Mouse (Mus musculus) brain, embryonic 14.5 days (tissue): Measurements from ENCODE around the gene S100a16.

Experiments used
- CTCF ChIP-seq: fragments of 200-500 bp; IDR thresholded peaks from 2 replicates; pipeline ENCODE4 v1.5.1; 2012; ENCODE audit warnings: inconsistent platforms, mild to moderate bottlenecking, moderate library complexity, borderline replicate concordance; ENCODE audit not compliant: insufficient read depth, insufficient read length; ENCODE audit errors: extremely low read depth
- POLR2A ChIP-seq: fragments of 200-500 bp; IDR thresholded peaks from 2 replicates; pipeline ENCODE4 v1.6.1; 2012; ENCODE audit warnings: mild to moderate bottlenecking, inconsistent platforms, borderline replicate concordance; ENCODE audit not compliant: poor library complexity, insufficient read depth, insufficient read length, severe bottlenecking; ENCODE audit errors: extremely low read depth

GRCm38 (mm10) chr3:90495850-90496525 is 41.1 kb upstream of the S100a16 start:
- TF ChIP-seq CTCF (no peak), POLR2A (no peak)
